Mouse (Mus musculus): ENCODE data around the gene Inpp5k. TPM values are rescaled to one million over a fixed set of nuclear protein-coding genes. Genes with fewer than 3 reads are reported as not detected.
A peak's percentile ranks its signal among the peaks of the same experiment; 100 is the strongest.
"Not testable (repeated sequence)": the region's sequence is repeated elsewhere in the genome, so short reads cannot be mapped to it uniquely, and the experiment has no call there.

The Inpp5k gene
- polyA plus RNA-seq, 1 experiment = 81.3 TPM

- Histone ChIP-seq H3K4me3 (replicated peaks; ENCODE audit: insufficient read depth, low read depth, low read length) (peak overlapping the region; percentile 81), H3K4me1 (ENCODE audit: control insufficient read depth, insufficient read depth, low read length) (peaks cover 17% of the 10 kb centered on the region), H3K27me3 (ENCODE audit: control insufficient read depth, insufficient read depth, low read length) (no peaks in the 10 kb centered on the region), H3K27ac (ENCODE audit: insufficient read depth, low read length) (peak overlapping the region; percentile 75)
- no peak for DNase-seq
- TF ChIP-seq POLR2A (IDR thresholded peaks at IDR 0.05; ENCODE audit: borderline replicate concordance, insufficient read depth, low read length) (no peak), CTCF (IDR thresholded peaks at IDR 0.05; ENCODE audit: borderline replicate concordance, insufficient read depth, low read depth, low read length) (no peak)
- WGBS = under 1% methylated on average over 37 of the region's 37 CpGs
Measured at GRCm38 (mm10) chr11:75588285-75588941, 42.4 kb upstream of the Inpp5k start.

GRCm38 (mm10) chr11:75592612-75593011 lies 38.2 kb upstream of the Inpp5k start:
- TF ChIP-seq POLR2A (IDR thresholded peaks at IDR 0.05; ENCODE audit: borderline replicate concordance, insufficient read depth, low read length) (no peak), CTCF (IDR thresholded peaks at IDR 0.05; ENCODE audit: borderline replicate concordance, insufficient read depth, low read depth, low read length) (no peak)
- WGBS = 86% methylated on average over 5 of the region's 5 CpGs
- H3K27me3 ChIP-seq (ENCODE audit: control insufficient read depth, insufficient read depth, low read length) = no peaks in the 10 kb centered on the region
- no peak for DNase-seq
- H3K4me3 ChIP-seq (replicated peaks; ENCODE audit: insufficient read depth, low read depth, low read length) = no peak overlapping the region
- peaks cover 30% of the 10 kb centered on the region for H3K4me1 ChIP-seq (ENCODE audit: control insufficient read depth, insufficient read depth, low read length)
- H3K27ac ChIP-seq (ENCODE audit: insufficient read depth, low read length) = no peak overlapping the region

- H3K4me1 ChIP-seq (ENCODE audit: control insufficient read depth, insufficient read depth, low read length) = peaks cover 24% of the 10 kb centered on the region
- no peak for DNase-seq
- no peak overlapping the region for H3K4me3 ChIP-seq (replicated peaks; ENCODE audit: insufficient read depth, low read depth, low read length)
- no peak overlapping the region for H3K27ac ChIP-seq (ENCODE audit: insufficient read depth, low read length)
- no peaks in the 10 kb centered on the region for H3K27me3 ChIP-seq (ENCODE audit: control insufficient read depth, insufficient read depth, low read length)
- WGBS = 76% methylated on average over 9 of the region's 9 CpGs
- no peak for TF ChIP-seq CTCF (IDR thresholded peaks at IDR 0.05; ENCODE audit: borderline replicate concordance, insufficient read depth, low read depth, low read length)
- no peak for TF ChIP-seq POLR2A (IDR thresholded peaks at IDR 0.05; ENCODE audit: borderline replicate concordance, insufficient read depth, low read length)
Measured at GRCm38 (mm10) chr11:75594431-75594830, 36.4 kb upstream of the Inpp5k start.

- no peaks in the 10 kb centered on the region for H3K27me3 ChIP-seq (ENCODE audit: control insufficient read depth, insufficient read depth, low read length)
- no peak for DNase-seq
- no peak for TF ChIP-seq POLR2A (IDR thresholded peaks at IDR 0.05; ENCODE audit: borderline replicate concordance, insufficient read depth, low read length)
- TF ChIP-seq CTCF (IDR thresholded peaks at IDR 0.05; ENCODE audit: borderline replicate concordance, insufficient read depth, low read depth, low read length) = no peak
- peaks cover 16% of the 10 kb centered on the region for H3K4me1 ChIP-seq (ENCODE audit: control insufficient read depth, insufficient read depth, low read length)
- 42% methylated on average over 2 of the region's 2 CpGs for WGBS
- H3K4me3 ChIP-seq (replicated peaks; ENCODE audit: insufficient read depth, low read depth, low read length) = no peak overlapping the region
- H3K27ac ChIP-seq (ENCODE audit: insufficient read depth, low read length) = no peak overlapping the region
Measured at GRCm38 (mm10) chr11:75595404-75595803, 35.4 kb upstream of the Inpp5k start.

- 0 out of 2 replicates have a peak overlapping the region, but pooled peaks have one; percentile 11 for H3K27ac ChIP-seq (ENCODE audit: insufficient read depth, low read length)
- peak; percentile 38 to 44 for DNase-seq
- 32% methylated on average over 7 of the region's 7 CpGs for WGBS
- H3K4me1 ChIP-seq (ENCODE audit: control insufficient read depth, insufficient read depth, low read length) = peaks cover 16% of the 10 kb centered on the region
- no peak overlapping the region for H3K4me3 ChIP-seq (replicated peaks; ENCODE audit: insufficient read depth, low read depth, low read length)
- H3K27me3 ChIP-seq (ENCODE audit: control insufficient read depth, insufficient read depth, low read length) = no peaks in the 10 kb centered on the region
- TF ChIP-seq POLR2A (IDR thresholded peaks at IDR 0.05; ENCODE audit: borderline replicate concordance, insufficient read depth, low read length) (no peak), CTCF (IDR thresholded peaks at IDR 0.05; ENCODE audit: borderline replicate concordance, insufficient read depth, low read depth, low read length) (no peak)
Measured at GRCm38 (mm10) chr11:75595816-75596215, 35.0 kb upstream of the Inpp5k start.

- no peak overlapping the region for H3K4me3 ChIP-seq (replicated peaks; ENCODE audit: insufficient read depth, low read depth, low read length)
- no peak for TF ChIP-seq CTCF (IDR thresholded peaks at IDR 0.05; ENCODE audit: borderline replicate concordance, insufficient read depth, low read depth, low read length)
- TF ChIP-seq POLR2A (IDR thresholded peaks at IDR 0.05; ENCODE audit: borderline replicate concordance, insufficient read depth, low read length) = no peak
- H3K4me1 ChIP-seq (ENCODE audit: control insufficient read depth, insufficient read depth, low read length) = peaks cover 14% of the 10 kb centered on the region
- 24% methylated on average over 3 of the region's 3 CpGs for WGBS
- no peaks in the 10 kb centered on the region for H3K27me3 ChIP-seq (ENCODE audit: control insufficient read depth, insufficient read depth, low read length)
- H3K27ac ChIP-seq (ENCODE audit: insufficient read depth, low read length) = no peak overlapping the region; the same call in 1 of the 2 replicates
- DNase-seq = peak; percentile 60 to 63
Measured at GRCm38 (mm10) chr11:75596726-75597255, 34.0 kb upstream of the Inpp5k start.

- Histone ChIP-seq H3K27ac (ENCODE audit: insufficient read depth, low read length) (no peak overlapping the region), H3K4me1 (ENCODE audit: control insufficient read depth, insufficient read depth, low read length) (peaks cover 14% of the 10 kb centered on the region), H3K27me3 (ENCODE audit: control insufficient read depth, insufficient read depth, low read length) (no peaks in the 10 kb centered on the region), H3K4me3 (replicated peaks; ENCODE audit: insufficient read depth, low read depth, low read length) (no peak overlapping the region)
- DNase-seq = no peak
- 89% methylated on average over 6 of the region's 6 CpGs for WGBS
- TF ChIP-seq POLR2A (IDR thresholded peaks at IDR 0.05; ENCODE audit: borderline replicate concordance, insufficient read depth, low read length) (no peak), CTCF (IDR thresholded peaks at IDR 0.05; ENCODE audit: borderline replicate concordance, insufficient read depth, low read depth, low read length) (no peak)
Measured at GRCm38 (mm10) chr11:75598004-75598403, 32.8 kb upstream of the Inpp5k start.

GRCm38 (mm10) chr11:75599802-75600201 lies 31.0 kb upstream of the Inpp5k start:
- not testable (repeated sequence) for H3K27ac ChIP-seq (ENCODE audit: insufficient read depth, low read length); H3K27me3 ChIP-seq (ENCODE audit: control insufficient read depth, insufficient read depth, low read length); H3K4me3 ChIP-seq (replicated peaks; ENCODE audit: insufficient read depth, low read depth, low read length); DNase-seq
- 94% methylated on average over 17 of the region's 17 CpGs for WGBS
- H3K4me1 ChIP-seq (ENCODE audit: control insufficient read depth, insufficient read depth, low read length) = peaks cover 14% of the 10 kb centered on the region
